In genomic region chr7:49313945-49314344, GRCm38 (mm10) we compare ENCODE assay signal across 14 mouse cellular contexts.
A peak's percentile ranks its signal among the peaks of the same experiment; 100 is the strongest.
DNase-seq lines count a peak whose midpoint lies in the region; ATAC-seq and TF ChIP-seq lines count a peak whose summit lies in the region.
"Had no signal": no experiment of that assay in that cellular context is flagged by ENCODE, and none has a peak within 500 bp of the region (broad histone marks: within the 10 kb centered on the region; RNA-seq: fewer than 3 reads in every experiment).

No protein-coding gene starts in this region.

- no peak overlapping the region for H3K9ac ChIP-seq in midbrain, postnatal 0 days (replicated peaks; ENCODE audit: low read length, poor library complexity, severe bottlenecking)
- no peak overlapping the region for H3K9ac ChIP-seq in midbrain, embryonic 15.5 days
- no peak overlapping the region for H3K9ac ChIP-seq in stomach, embryonic 14.5 days (replicated peaks; ENCODE audit: low read depth, low read length)
- no peak overlapping the region for H3K9ac ChIP-seq in hindbrain, embryonic 11.5 days (ENCODE audit: low read depth, low read length)
- H3K9ac ChIP-seq: limb, embryonic 13.5 days; liver, postnatal 0 days had no signal

- no peaks in the 10 kb centered on the region for H3K4me1 ChIP-seq in midbrain, postnatal 0 days (ENCODE audit: insufficient read depth, low read length)
- no peaks in the 10 kb centered on the region for H3K4me1 ChIP-seq in midbrain, embryonic 15.5 days
- H3K4me1 ChIP-seq in stomach, embryonic 14.5 days (ENCODE audit: control insufficient read depth, insufficient read depth, low read length) = peaks cover 12% of the 10 kb centered on the region; the same call in 1 of the 2 replicates
- H3K4me1 ChIP-seq in hindbrain, embryonic 11.5 days (replicated peaks; ENCODE audit: control insufficient read depth, insufficient read depth, low read length) = no peaks in the 10 kb centered on the region
- H3K4me1 ChIP-seq: midbrain, embryonic 10.5 days had no signal

- H3K36me3 ChIP-seq in midbrain, postnatal 0 days (ENCODE audit: insufficient read depth, low read length) = no peaks in the 10 kb centered on the region
- H3K36me3 ChIP-seq in midbrain, embryonic 15.5 days (replicated peaks) = no peaks in the 10 kb centered on the region
- peaks cover 3% of the 10 kb centered on the region; the same call in 1 of the 2 replicates for H3K36me3 ChIP-seq in stomach, embryonic 14.5 days (ENCODE audit: control insufficient read depth, insufficient read depth, low read length)
- H3K36me3 ChIP-seq in hindbrain, embryonic 11.5 days (ENCODE audit: control insufficient read depth, insufficient read depth, low read length) = no peaks in the 10 kb centered on the region
- H3K36me3 ChIP-seq: limb, embryonic 13.5 days had no signal

- no peak for ATAC-seq in midbrain, postnatal 0 days (ENCODE audit: low FRiP score)
- ATAC-seq in midbrain, embryonic 15.5 days (replicated peaks) = no peak
- 0 out of 2 replicates have a peak, but pooled peaks have one; percentile 21 for ATAC-seq in stomach, embryonic 14.5 days (ENCODE audit: insufficient number of reproducible peaks, insufficient read depth, low FRiP score, low read depth)
- no peak for ATAC-seq in hindbrain, embryonic 11.5 days (ENCODE audit: low FRiP score)
- ATAC-seq: liver, postnatal 0 days had no signal

- H3K4me3 ChIP-seq in midbrain, postnatal 0 days (ENCODE audit: low read depth, low read length) = no peak overlapping the region
- no peak overlapping the region for H3K4me3 ChIP-seq in midbrain, embryonic 15.5 days
- no peak overlapping the region for H3K4me3 ChIP-seq in stomach, embryonic 14.5 days (ENCODE audit: low read depth, low read length)
- H3K4me3 ChIP-seq in hindbrain, embryonic 11.5 days (ENCODE audit: low read depth, low read length) = no peak overlapping the region
- H3K4me3 ChIP-seq: limb, embryonic 13.5 days; midbrain, embryonic 10.5 days had no signal

- no peak overlapping the region for H3K4me2 ChIP-seq in midbrain, postnatal 0 days (ENCODE audit: low read depth, low read length, poor library complexity, severe bottlenecking)
- H3K4me2 ChIP-seq in midbrain, embryonic 15.5 days = no peak overlapping the region
- no peak overlapping the region for H3K4me2 ChIP-seq in stomach, embryonic 14.5 days (replicated peaks; ENCODE audit: low read depth, low read length)
- H3K4me2 ChIP-seq in hindbrain, embryonic 11.5 days (replicated peaks; ENCODE audit: low read depth, low read length) = no peak overlapping the region
- H3K4me2 ChIP-seq: limb, embryonic 13.5 days had no signal

- no peak for TF ChIP-seq CTCF in midbrain, postnatal 0 days (IDR thresholded peaks at IDR 0.05)

- WGBS in midbrain, postnatal 0 days = 71% methylated on average over 7 of the region's 7 CpGs
- WGBS in midbrain, embryonic 15.5 days = 77% methylated on average over 7 of the region's 7 CpGs
- 39% methylated on average over 7 of the region's 7 CpGs for WGBS in stomach, embryonic 14.5 days
- WGBS in hindbrain, embryonic 11.5 days = 82% methylated on average over 7 of the region's 7 CpGs

- peak; percentile 7 to 15 for DNase-seq in heart, adult 9 months (ENCODE audit: low spot score in 2 of 2)
- DNase-seq in heart, postnatal 4 days = no peak
- peak; percentile 39 for DNase-seq in midbrain, postnatal 0 days (ENCODE audit: low spot score)
- DNase-seq in adrenal gland, postnatal 25 days = peak; percentile 9
- no peak for DNase-seq in spleen, postnatal 36 days (ENCODE audit: low spot score in 2 of 2)
- DNase-seq in hindbrain, embryonic 11.5 days (ENCODE audit: low spot score) = no peak
- DNase-seq: kidney, postnatal 25 days; liver, postnatal 0 days; spleen, adult 18-20 months; thymus, adult 2 months had no signal

- no peaks in the 10 kb centered on the region for H3K9me3 ChIP-seq in midbrain, postnatal 0 days (ENCODE audit: low read length)
- no peaks in the 10 kb centered on the region for H3K9me3 ChIP-seq in midbrain, embryonic 15.5 days
- H3K9me3 ChIP-seq in stomach, embryonic 14.5 days (ENCODE audit: control insufficient read depth, low read depth, low read length) = no peaks in the 10 kb centered on the region; the same call in 1 of the 2 replicates
- 0 out of 2 replicates have a peak, but pooled peaks cover 3% of the 10 kb centered on the region for H3K9me3 ChIP-seq in hindbrain, embryonic 11.5 days (ENCODE audit: control insufficient read depth, low read length)

- no peaks in the 10 kb centered on the region for H3K27me3 ChIP-seq in midbrain, postnatal 0 days (ENCODE audit: insufficient read depth, low read length)
- H3K27me3 ChIP-seq in midbrain, embryonic 15.5 days (replicated peaks) = no peaks in the 10 kb centered on the region
- H3K27me3 ChIP-seq in stomach, embryonic 14.5 days (ENCODE audit: control insufficient read depth, insufficient read depth, low read length) = no peaks in the 10 kb centered on the region
- no peaks in the 10 kb centered on the region for H3K27me3 ChIP-seq in hindbrain, embryonic 11.5 days (ENCODE audit: control insufficient read depth, insufficient read depth, low read length)
- H3K27me3 ChIP-seq: limb, embryonic 13.5 days had no signal

- H3K27ac ChIP-seq in midbrain, postnatal 0 days (ENCODE audit: low read depth, low read length) = no peak overlapping the region
- no peak overlapping the region for H3K27ac ChIP-seq in midbrain, embryonic 15.5 days
- no peak overlapping the region; the same call in 1 of the 2 replicates for H3K27ac ChIP-seq in stomach, embryonic 14.5 days (ENCODE audit: low read length)
- no peak overlapping the region for H3K27ac ChIP-seq in hindbrain, embryonic 11.5 days (ENCODE audit: low read depth, low read length)
- H3K27ac ChIP-seq: limb, embryonic 13.5 days; midbrain, embryonic 10.5 days had no signal

Comparison
In these comparisons a context has a peak if more than half of its experiments do, and no peak if none do; other contexts are left out.
1. DNase-seq: peak in heart, adult 9 months (2 of 2), midbrain, postnatal 0 days (single experiment) and adrenal gland, postnatal 25 days (single experiment); none in heart, postnatal 4 days (single experiment), spleen, postnatal 36 days (0 of 2) and hindbrain, embryonic 11.5 days (single experiment).